Mouse (Mus musculus) ZHBTc4 (cell line): ENCODE results near the gene Hsd3b7.
A peak's percentile ranks its signal among the peaks of the same experiment; 100 is the strongest.
"Not testable (repeated sequence)": the region's sequence is repeated elsewhere in the genome, so short reads cannot be mapped to it uniquely, and the experiment has no call there.

Experiments
- DNase-seq: peaks from one replicate; pipeline ENCODE4 v3.0.0-alpha.2; 2011; ENCODE audit warnings: low read depth, low spot score

Gene Hsd3b7

GRCm38 (mm10) chr7:127815954-127816821 lies 15.8 kb downstream of the Hsd3b7 start:
- peak; percentile 82 for DNase-seq

- DNase-seq, result no peak
Measured at GRCm38 (mm10) chr7:127817053-127817452, 16.6 kb downstream of the Hsd3b7 start.

- DNase-seq, result no peak
Measured at GRCm38 (mm10) chr7:127817776-127818175, 17.4 kb downstream of the Hsd3b7 start.

- no peak for DNase-seq
Measured at GRCm38 (mm10) chr7:127820836-127821509, 20.6 kb downstream of the Hsd3b7 start.

GRCm38 (mm10) chr7:127822494-127822893 lies 22.1 kb downstream of the Hsd3b7 start:
- no peak for DNase-seq

GRCm38 (mm10) chr7:127823236-127824171 lies 23.1 kb downstream of the Hsd3b7 start:
- no peak for DNase-seq

GRCm38 (mm10) chr7:127824176-127824871 lies 23.9 kb downstream of the Hsd3b7 start, which contains the start of the genes Stx4a and Stx1b:
Gene Stx4a (plus strand): TSS chr7:127824294.
Gene Stx1b (minus strand): TSS chr7:127824549.
- peak; percentile 58 for DNase-seq

- no peak for DNase-seq
Measured at GRCm38 (mm10) chr7:127835550-127835949, 35.1 kb downstream of the Hsd3b7 start.

GRCm38 (mm10) chr7:127837473-127837872 lies 37.1 kb downstream of the Hsd3b7 start:
- no peak for DNase-seq

- DNase-seq, result not testable (repeated sequence)
Measured at GRCm38 (mm10) chr7:127837878-127838277, 37.5 kb downstream of the Hsd3b7 start.

- not testable (repeated sequence) for DNase-seq
Measured at GRCm38 (mm10) chr7:127840031-127840430, 39.6 kb downstream of the Hsd3b7 start.

GRCm38 (mm10) chr7:127840886-127841285 lies 40.5 kb downstream of the Hsd3b7 start:
- peak; percentile 19 for DNase-seq

GRCm38 (mm10) chr7:127841340-127842000 lies 41.1 kb downstream of the Hsd3b7 start:
- DNase-seq, result peak; percentile 94

GRCm38 (mm10) chr7:127842001-127842718 lies 41.8 kb downstream of the Hsd3b7 start:
- peak; percentile 89 for DNase-seq

- DNase-seq, result no peak
Measured at GRCm38 (mm10) chr7:127849973-127850875, 49.8 kb downstream of the Hsd3b7 start.

GRCm38 (mm10) chr7:127850906-127851305 lies 50.5 kb downstream of the Hsd3b7 start:
- peak; percentile 43 for DNase-seq
